Mouse (Mus musculus): ENCODE measurements at regions not wholly inside any gene's neighbourhood (a gene's known extent, or its start where the extent isn't known, plus 50 kb on each side); places are given as distances from the start of the nearest gene placed in this dataset.

DNA sequence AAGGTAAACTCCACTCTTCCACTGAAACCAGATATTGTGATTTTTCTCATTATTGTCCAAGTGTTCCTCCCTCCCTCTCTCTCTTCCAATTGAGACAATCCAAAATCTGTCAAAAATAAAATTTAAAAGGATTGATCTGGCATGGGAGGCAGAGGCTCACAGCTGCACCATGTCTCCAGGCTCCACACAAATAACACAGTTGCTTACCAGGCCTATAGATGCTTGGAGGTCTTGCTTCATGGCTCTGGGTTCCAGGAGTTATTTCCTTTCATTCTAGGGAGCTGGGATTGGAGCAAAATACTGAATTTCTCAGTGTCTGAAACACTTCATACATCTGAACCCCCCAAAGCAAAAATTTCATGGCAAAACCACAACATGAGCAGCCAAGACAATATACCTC is 134.2 kb upstream of the Fam98a start:
- TF ChIP-seq POLR2A (IDR thresholded peaks at IDR 0.05; ENCODE audit: borderline replicate concordance, control insufficient read depth, low read depth, low read length) (no peak), CTCF (IDR thresholded peaks at IDR 0.05; ENCODE audit: control insufficient read depth, insufficient read depth, low read length) (no peak)

Measured in bone marrow, adult 2 months (tissue).